Mouse (Mus musculus): ENCODE measurements at regions not wholly inside any gene's neighbourhood (a gene's known extent, or its start where the extent isn't known, plus 50 kb on each side); places are given as distances from the start of the nearest gene placed in this dataset.

DNA sequence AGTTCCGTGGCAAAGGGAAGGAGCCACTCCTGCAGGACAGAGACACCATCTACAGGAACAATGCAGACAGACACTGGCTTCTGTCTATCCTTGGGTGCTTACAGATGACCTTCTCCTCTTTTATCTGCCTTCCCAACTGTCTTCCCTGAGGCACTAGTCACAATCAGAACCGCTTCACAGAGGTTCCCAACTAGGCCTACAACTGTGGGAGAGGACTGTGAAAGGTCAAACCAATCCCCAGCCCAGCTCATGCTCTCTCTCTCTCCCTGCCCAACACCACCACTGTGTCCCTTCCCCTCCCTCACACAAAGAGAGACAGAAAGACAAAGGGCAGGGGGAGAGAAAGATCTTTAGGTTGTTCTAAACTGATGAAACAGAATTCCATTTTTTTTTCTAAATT, 61.3 kb downstream of the Tmem17 start:
- no peak overlapping the region for H3K9ac ChIP-seq (ENCODE audit: low read depth, low read length)
- no peaks in the 10 kb centered on the region for H3K9me3 ChIP-seq (replicated peaks; ENCODE audit: low read length)
- ATAC-seq (replicated peaks; ENCODE audit: low FRiP score, low read depth) (no peak), DNase-seq (ENCODE audit: low spot score) (no peak)
- WGBS, result 67% methylated on average over 2 of the region's 2 CpGs
- no peak overlapping the region for H3K4me2 ChIP-seq (ENCODE audit: low read length)
- TF ChIP-seq CTCF (IDR thresholded peaks at IDR 0.05; ENCODE audit: low read depth), result no peak
- no peak overlapping the region for H3K4me3 ChIP-seq (replicated peaks; ENCODE audit: low read depth, low read length)
- H3K27ac ChIP-seq, result no peak overlapping the region
- no peaks in the 10 kb centered on the region for H3K27me3 ChIP-seq (ENCODE audit: insufficient read depth, low read length)
- no peaks in the 10 kb centered on the region for H3K36me3 ChIP-seq (ENCODE audit: insufficient read depth, low read length)
- H3K4me1 ChIP-seq (replicated peaks; ENCODE audit: insufficient read depth, low read length), result no peaks in the 10 kb centered on the region

DNA sequence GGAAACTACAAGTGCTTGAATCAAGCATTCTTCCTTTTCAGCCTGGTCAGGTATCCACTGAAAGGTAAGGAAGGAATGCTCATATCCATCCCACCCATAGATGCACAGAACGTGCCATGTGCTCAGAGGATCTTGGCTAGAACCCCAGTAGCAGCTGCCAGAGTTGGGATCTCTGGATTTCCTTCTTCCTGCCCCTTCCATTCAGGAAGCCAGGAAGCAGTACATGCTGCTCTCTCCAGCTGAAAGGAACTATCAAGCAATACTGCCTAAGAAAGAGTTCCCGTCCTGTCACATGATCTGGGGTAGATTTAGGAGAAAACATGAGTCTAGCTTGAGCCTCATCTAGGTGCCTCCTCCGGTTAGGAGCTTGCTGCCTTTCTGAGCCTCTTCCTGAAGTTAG, 61.9 kb downstream of the Tmem17 start:
- TF ChIP-seq CTCF (IDR thresholded peaks at IDR 0.05; ENCODE audit: low read depth), result no peak
- Histone ChIP-seq H3K9ac (ENCODE audit: low read depth, low read length) (no peak overlapping the region), H3K27ac (no peak overlapping the region), H3K9me3 (replicated peaks; ENCODE audit: low read length) (no peaks in the 10 kb centered on the region), H3K4me2 (ENCODE audit: low read length) (no peak overlapping the region), H3K4me1 (replicated peaks; ENCODE audit: insufficient read depth, low read length) (no peaks in the 10 kb centered on the region), H3K36me3 (ENCODE audit: insufficient read depth, low read length) (no peaks in the 10 kb centered on the region), H3K4me3 (replicated peaks; ENCODE audit: low read depth, low read length) (no peak overlapping the region), H3K27me3 (ENCODE audit: insufficient read depth, low read length) (no peaks in the 10 kb centered on the region)
- ATAC-seq (replicated peaks; ENCODE audit: low FRiP score, low read depth) (no peak), DNase-seq (ENCODE audit: low spot score) (no peak)
- 68% methylated on average over 3 of the region's 3 CpGs for WGBS

DNA sequence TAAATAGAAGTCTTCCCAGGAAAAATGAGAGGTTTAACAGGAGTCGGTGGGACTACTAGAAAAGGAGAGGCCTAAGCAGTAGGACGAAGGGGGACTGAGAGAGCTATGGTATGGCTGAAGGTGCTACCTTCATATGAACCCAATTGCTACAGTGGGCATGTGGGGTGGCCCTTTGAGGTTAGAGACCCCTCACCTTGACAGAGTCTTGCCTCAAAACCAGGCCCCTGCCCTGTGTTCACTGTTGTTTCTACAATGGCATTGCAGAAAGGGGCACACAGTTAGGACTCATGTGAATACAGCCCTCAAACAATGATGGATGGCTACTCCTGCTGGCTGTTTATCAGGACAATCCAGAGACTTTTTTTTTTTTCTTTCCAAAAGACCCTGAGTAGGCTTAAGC, 62.6 kb downstream of the Tmem17 start:
- H3K4me3 ChIP-seq (replicated peaks; ENCODE audit: low read depth, low read length), result no peak overlapping the region
- TF ChIP-seq CTCF (IDR thresholded peaks at IDR 0.05; ENCODE audit: low read depth), result no peak
- ATAC-seq (replicated peaks; ENCODE audit: low FRiP score, low read depth) (no peak), DNase-seq (ENCODE audit: low spot score) (no peak)
- H3K4me1 ChIP-seq (replicated peaks; ENCODE audit: insufficient read depth, low read length), result no peaks in the 10 kb centered on the region
- no peaks in the 10 kb centered on the region for H3K27me3 ChIP-seq (ENCODE audit: insufficient read depth, low read length)
- H3K9ac ChIP-seq (ENCODE audit: low read depth, low read length), result no peak overlapping the region
- WGBS, result 93% methylated on average over 2 of the region's 2 CpGs
- no peak overlapping the region for H3K4me2 ChIP-seq (ENCODE audit: low read length)
- no peaks in the 10 kb centered on the region for H3K9me3 ChIP-seq (replicated peaks; ENCODE audit: low read length)
- no peaks in the 10 kb centered on the region for H3K36me3 ChIP-seq (ENCODE audit: insufficient read depth, low read length)
- H3K27ac ChIP-seq, result no peak overlapping the region

DNA sequence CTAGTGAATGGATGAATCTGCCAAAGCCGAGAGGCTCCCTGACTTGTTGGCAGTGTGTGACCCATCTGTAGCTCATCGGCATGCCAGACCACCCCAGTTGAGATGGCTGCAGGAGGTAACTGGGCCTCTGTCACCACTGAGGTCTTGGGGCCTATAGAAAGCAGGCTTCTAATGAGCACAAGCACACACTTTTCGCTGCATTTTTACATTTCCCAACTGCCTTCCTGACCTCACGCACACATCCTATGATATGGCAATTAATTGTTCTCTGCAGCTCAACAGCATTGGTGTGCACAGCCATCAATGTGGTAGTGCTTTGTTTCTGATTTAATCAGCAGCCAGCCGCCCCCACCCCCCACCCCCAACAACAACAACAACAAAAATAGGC, 72.2 kb downstream of the Tmem17 start:
- DNase-seq (ENCODE audit: low spot score) (no peak), ATAC-seq (replicated peaks; ENCODE audit: low FRiP score, low read depth) (peak; percentile 71; the same call in 1 of the 2 replicates)
- H3K27ac ChIP-seq, result peak overlapping the region; percentile 51
- H3K4me3 ChIP-seq (replicated peaks; ENCODE audit: low read depth, low read length), result no peak overlapping the region
- H3K36me3 ChIP-seq (ENCODE audit: insufficient read depth, low read length), result no peaks in the 10 kb centered on the region
- WGBS, result 44% methylated on average over 5 of the region's 5 CpGs
- H3K4me2 ChIP-seq (ENCODE audit: low read length), result peak overlapping the region; percentile 45
- no peaks in the 10 kb centered on the region for H3K9me3 ChIP-seq (replicated peaks; ENCODE audit: low read length)
- no peak for TF ChIP-seq CTCF (IDR thresholded peaks at IDR 0.05; ENCODE audit: low read depth)
- H3K9ac ChIP-seq (ENCODE audit: low read depth, low read length), result 0 out of 2 replicates have a peak overlapping the region, but pooled peaks have one; percentile 20
- 0 out of 2 replicates have a peak, but pooled peaks cover 4% of the 10 kb centered on the region for H3K4me1 ChIP-seq (replicated peaks; ENCODE audit: insufficient read depth, low read length)
- no peaks in the 10 kb centered on the region for H3K27me3 ChIP-seq (ENCODE audit: insufficient read depth, low read length)

DNA sequence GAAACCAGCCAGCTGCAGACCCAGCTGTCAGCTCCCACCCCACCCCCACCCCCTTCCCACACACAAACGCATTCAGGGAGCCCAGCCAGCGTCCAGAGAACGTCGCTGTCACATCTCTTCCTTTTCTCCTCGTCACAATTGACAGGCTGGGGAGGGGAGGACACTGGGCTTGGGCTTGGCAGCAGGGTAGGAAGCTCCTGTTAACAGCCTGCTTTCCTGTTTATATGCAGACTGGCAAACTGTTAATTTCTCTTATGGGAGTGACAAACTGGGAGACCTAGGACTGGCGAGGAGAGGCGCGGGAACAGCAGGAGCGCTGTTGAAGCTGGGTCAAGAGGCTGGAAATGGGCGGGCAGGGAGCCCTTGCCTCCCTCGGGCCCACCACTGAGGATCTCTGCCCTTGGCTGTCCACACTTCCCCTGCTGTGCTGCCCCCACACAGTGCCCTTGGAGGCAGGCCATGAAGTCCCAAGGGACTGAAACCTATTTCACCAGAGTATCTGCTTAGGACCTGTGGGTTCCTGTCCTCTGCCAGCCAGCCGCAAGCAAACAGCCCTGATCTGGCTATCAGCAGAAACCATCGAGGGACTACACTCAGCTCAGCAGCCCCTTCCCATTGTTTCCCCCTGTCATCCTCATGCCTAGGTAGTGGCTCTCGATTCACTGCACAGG, 72.7 kb downstream of the Tmem17 start:
- DNase-seq (ENCODE audit: low spot score), result peak; percentile 74
- H3K27me3 ChIP-seq (ENCODE audit: insufficient read depth, low read length), result no peaks in the 10 kb centered on the region
- peak overlapping the region; percentile 51 for H3K27ac ChIP-seq
- WGBS, result 10% methylated on average over 14 of the region's 14 CpGs
- H3K9ac ChIP-seq (ENCODE audit: low read depth, low read length), result peak overlapping the region; percentile 20; the same call in 1 of the 2 replicates
- no peak overlapping the region for H3K4me3 ChIP-seq (replicated peaks; ENCODE audit: low read depth, low read length)
- H3K4me2 ChIP-seq (ENCODE audit: low read length), result peak overlapping the region; percentile 45
- 0 out of 2 replicates have a peak, but pooled peaks cover 4% of the 10 kb centered on the region for H3K4me1 ChIP-seq (replicated peaks; ENCODE audit: insufficient read depth, low read length)
- TF ChIP-seq CTCF (IDR thresholded peaks at IDR 0.05; ENCODE audit: low read depth), result no peak
- peak; percentile 75 for ATAC-seq (replicated peaks; ENCODE audit: low FRiP score, low read depth)
- H3K36me3 ChIP-seq (ENCODE audit: insufficient read depth, low read length), result no peaks in the 10 kb centered on the region
- H3K9me3 ChIP-seq (replicated peaks; ENCODE audit: low read length), result no peaks in the 10 kb centered on the region

DNA sequence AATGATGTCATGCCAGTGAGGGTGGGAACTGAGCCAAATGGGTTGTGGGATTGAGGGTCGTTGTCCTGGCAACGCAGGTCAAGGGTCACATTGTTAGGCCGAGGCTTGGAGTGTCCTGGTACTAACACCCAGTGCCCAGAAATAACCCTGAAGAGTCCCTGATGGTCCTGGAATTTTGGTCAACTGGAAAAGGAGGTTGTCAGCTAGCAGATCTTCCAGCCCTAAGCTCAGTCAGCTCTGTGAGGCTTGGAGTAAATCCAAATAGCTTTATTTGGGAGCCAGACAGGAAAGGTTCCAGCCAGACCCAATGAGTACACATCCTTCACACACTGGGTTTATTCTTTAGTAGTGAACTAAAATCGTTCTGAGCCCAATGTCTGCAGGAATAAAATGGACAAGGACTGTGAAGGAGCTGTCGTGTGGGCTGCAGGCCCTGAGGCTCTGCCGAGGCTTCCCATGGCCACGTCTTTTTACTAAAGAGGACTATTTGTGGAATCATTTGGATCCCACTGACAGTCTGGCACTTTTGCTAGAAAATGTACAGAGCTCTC, 75.9 kb downstream of the Tmem17 start:
- H3K27me3 ChIP-seq (ENCODE audit: insufficient read depth, low read length), result no peaks in the 10 kb centered on the region
- DNase-seq (ENCODE audit: low spot score) (peak; percentile 47), ATAC-seq (replicated peaks; ENCODE audit: low FRiP score, low read depth) (no peak)
- 51% methylated on average over 7 of the region's 7 CpGs for WGBS
- no peak overlapping the region for H3K4me3 ChIP-seq (replicated peaks; ENCODE audit: low read depth, low read length)
- H3K9ac ChIP-seq (ENCODE audit: low read depth, low read length), result no peak overlapping the region
- TF ChIP-seq CTCF (IDR thresholded peaks at IDR 0.05; ENCODE audit: low read depth), result no peak
- H3K9me3 ChIP-seq (replicated peaks; ENCODE audit: low read length), result no peaks in the 10 kb centered on the region
- H3K27ac ChIP-seq, result peak overlapping the region; percentile 60; the same call in 1 of the 2 replicates
- no peak overlapping the region for H3K4me2 ChIP-seq (ENCODE audit: low read length)
- no peaks in the 10 kb centered on the region for H3K36me3 ChIP-seq (ENCODE audit: insufficient read depth, low read length)
- 0 out of 2 replicates have a peak, but pooled peaks cover 4% of the 10 kb centered on the region for H3K4me1 ChIP-seq (replicated peaks; ENCODE audit: insufficient read depth, low read length)

Data from kidney, postnatal 0 days (tissue).